Mouse (Mus musculus) lung, postnatal 25 days (tissue): ENCODE results near the gene Gm20388.

Experiments
- DNase-seq: peaks from one replicate; pipeline ENCODE4 v3.0.0; 2022; ENCODE audit warnings: low spot score

The Gm20388 gene

DNA sequence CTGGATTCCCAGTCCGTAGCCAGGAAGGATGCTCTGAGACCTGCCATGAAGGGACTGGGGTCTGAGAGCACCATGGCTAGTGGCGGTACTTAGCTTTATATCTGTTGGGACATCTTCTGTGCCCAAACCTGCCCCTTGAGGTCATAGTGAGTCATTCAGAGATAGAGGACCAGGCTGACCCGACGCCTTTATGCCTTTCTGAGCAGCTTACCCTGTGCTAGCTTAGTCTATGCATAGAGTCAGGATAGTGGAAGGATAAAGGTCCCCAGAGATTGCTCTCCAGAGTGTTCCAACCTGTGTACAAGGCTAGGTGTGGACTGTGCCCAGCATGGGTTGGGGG, 582.2 kb downstream of the Gm20388 start:
- no peak for DNase-seq

DNA sequence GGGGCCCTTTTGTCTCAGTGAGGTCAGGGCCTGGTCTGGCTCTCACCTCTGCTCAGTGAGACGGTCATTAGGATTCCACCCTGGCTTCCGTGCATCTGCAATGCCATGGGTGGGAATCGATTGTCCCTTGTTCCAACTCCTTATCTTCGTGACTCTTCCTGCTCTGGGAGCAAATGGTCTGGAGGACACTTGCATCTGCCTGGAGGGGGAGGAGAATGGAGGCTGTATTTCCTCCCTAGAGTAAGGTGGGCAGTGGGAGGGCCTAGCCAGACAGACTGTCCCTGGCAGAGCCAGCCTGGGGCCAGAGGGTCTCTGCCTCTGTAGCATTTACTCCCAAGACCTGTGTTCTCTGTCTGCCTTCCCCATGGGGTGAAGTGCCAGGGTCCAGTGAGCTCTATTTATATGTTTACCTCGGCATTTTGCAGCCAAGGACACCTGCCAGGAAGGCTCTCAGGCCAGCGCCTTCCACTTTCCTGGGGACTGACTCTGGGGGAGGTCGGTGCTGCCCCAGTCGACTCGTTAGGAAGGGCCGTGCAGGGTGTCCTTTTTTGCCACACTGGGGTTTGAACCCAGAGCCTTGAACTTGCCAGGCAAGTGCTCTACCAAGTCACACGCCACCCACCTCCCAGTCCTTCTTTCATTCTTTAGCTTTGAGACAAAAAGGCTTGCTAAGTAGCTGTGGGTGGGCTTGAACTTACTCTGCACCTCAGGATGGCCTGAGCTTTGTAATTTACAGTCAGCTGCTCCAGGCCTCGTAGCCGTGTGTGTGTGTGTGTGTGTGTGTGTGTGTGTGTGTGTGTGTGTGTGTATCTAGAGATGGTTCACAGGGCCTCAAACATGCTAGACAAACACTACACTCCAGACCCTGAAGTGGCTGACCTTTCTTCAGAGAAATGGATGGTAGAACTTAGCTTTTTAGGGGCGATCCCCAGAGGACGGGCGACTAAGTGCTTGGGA, 583.1 kb downstream of the Gm20388 start:
- no peak for DNase-seq

DNA sequence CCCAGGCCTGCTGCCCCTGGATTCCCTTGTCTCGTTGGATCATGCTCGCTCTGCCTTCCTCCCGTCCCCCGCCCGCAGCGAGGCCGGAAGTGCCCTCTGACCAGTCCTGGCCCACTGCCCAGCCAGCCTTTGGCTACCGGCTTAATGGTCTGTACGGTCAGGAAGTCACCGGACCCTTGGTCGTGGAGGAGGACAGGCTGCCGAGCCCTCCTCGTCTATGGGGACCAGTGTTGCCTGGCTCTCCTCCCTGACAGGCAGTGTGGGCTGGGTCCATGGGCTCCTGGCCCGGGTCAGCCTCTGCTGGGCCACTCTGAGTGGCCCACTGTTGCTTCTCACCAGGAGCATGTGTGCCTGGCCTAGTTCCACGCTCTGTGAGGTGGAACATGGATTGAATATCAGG, 584.3 kb downstream of the Gm20388 start:
- peak; percentile 79 for DNase-seq

DNA sequence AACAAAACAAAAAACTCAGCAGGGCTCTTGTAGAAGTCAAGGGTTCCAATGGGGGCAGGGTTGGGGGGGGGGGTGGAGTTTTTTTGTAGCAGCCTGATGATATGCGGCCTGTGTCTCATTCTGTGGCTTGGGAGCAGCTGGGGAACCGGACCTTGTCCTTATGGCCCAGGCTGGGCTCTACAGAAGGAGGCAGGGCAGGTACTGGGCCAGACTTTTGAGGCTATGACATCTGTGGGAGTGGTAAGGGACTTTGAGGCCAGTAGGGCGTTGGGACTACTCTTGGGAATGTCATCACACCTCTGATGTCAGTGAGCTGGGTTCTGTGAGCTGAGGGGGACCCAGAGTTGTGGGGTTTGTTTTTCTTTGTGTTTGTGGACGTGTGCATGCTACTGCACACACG, 584.8 kb downstream of the Gm20388 start:
- DNase-seq = no peak

DNA sequence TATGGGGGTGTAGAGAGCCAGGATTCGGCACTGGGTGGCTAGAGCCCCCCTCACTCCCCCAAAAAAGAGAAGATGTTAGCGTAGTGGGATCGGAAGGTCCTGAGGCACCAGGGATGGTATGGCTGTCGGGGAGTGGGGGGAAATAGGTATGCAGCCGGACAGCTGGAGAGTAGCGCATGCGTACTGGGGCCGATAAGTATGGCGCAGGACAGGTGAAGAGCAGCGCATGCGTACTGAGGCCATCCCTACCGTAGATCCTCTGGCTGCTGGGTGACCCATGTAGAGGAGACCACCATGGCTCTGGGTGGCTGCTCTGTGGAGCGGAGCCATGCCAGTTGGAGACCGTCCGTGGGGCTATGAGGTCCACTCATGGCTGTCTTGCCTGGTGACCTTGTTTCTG, 585.8 kb downstream of the Gm20388 start:
- DNase-seq = no peak

DNA sequence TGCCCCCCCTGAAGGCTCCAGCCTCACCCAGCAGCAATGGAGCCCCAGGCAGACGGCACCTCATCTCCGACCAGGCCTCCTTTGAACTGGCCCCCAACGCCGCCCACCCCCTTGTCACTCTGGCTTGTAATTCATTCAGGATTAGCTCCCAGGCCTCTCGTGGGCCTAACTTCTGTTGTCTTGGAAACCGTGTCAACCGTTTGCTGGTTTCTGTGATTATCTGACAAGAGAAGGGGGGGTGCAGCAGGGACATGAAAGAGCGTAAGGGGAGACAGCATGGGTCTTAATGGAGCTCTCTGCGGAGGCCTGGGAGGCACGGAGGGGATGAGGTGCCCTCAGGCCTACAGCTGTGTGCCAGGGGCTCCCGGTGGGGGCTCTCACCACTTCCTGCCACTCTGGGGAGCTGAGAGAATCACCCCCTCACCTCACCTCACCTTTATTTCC, 586.9 kb downstream of the Gm20388 start:
- no peak for DNase-seq

DNA sequence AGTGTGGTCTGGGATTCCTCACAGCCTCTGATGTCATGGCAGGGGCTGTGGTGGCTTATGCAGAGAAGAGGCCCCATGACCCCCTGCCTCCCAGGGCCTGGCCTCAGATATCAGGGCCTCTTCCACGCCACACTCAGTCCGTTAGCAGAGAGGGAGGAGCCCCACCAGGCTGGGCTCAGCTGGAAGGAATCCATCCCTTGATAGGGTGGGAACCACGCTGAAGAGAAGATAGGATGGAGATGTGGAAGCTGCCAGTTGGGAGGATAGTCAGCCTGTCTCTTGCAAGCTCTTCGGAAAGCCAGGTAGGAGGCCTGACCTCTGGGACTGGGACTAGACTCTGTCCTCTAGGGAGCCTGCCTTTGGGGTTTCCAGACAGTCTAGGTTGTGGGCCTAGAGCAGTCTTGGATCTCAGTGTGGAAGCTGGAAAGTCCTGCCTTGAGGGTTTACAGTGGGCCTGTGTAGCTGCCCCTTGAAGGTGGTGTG, 587.7 kb downstream of the Gm20388 start:
- no peak for DNase-seq

GRCm38 (mm10) chr8:120498926-120499605, 588.4 kb downstream of the Gm20388 start:
- DNase-seq = peak; percentile 76

DNA sequence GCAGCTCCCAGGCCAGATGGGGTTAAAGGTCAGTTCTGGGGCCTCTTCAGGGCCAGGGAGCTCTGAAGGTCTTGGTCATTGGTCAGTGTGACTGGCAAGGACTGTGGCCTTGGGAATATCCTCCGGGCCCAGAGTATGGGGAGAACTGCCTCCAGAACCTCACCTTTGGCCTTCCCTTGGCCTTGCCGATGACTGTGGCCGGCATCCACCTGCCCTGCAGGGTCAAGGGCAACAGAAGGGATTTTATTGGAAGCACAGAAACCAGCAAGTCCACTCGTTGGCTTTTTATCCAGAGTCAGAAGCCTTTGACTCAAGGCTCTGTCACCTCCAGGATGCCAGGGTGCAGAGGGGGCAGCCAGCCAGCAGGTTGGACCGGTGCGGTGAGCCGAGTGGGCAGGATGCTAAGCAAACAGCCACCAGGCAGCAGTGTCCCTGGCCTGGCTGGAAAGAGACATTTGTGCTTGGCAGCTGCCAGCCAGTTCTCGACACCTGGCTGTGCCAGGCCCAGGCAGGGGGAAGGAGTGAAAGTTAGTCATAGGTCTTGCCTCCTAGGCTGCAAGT, 590.1 kb downstream of the Gm20388 start:
- DNase-seq = peak; percentile 63

DNA sequence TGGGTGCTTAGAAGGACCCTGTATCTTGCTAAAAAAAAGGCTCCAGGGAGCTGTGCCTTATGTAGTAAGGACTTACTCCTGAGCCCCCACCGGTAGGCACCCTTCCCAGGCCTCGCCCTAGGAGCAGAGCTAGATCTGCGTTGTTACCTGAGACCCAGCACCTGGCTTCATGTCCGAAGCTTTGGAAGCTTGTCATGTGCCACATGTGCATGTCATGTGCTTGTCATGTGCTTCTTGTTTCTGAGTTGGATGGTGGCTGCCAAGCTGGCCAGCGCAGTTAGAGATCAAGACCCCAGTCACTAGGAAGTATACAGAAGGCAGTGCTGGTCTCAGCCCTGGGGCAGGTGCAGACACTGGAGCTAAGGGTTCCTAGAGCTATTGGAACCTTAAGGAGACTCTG, 590.8 kb downstream of the Gm20388 start:
- no peak for DNase-seq

DNA sequence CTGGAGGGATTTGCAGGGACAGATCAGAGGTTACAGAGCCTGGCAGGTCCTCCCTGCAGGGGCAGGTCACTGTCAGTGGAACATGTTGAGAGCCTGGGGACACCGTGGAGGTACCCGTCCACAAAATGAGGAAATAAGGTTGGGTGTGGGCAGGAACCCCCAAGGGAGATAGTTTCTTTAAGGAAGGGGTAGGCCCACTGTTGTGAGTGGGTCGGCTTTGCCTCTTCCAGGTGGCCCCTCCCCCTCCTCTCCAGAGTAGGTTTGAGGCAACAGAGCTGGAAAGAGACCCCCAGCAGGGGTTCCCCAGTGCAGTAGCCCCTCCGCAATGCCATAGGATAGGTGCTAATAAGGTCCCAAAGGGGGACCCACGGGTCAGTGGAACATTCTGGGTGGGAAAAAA, 591.8 kb downstream of the Gm20388 start:
- no peak for DNase-seq

DNA sequence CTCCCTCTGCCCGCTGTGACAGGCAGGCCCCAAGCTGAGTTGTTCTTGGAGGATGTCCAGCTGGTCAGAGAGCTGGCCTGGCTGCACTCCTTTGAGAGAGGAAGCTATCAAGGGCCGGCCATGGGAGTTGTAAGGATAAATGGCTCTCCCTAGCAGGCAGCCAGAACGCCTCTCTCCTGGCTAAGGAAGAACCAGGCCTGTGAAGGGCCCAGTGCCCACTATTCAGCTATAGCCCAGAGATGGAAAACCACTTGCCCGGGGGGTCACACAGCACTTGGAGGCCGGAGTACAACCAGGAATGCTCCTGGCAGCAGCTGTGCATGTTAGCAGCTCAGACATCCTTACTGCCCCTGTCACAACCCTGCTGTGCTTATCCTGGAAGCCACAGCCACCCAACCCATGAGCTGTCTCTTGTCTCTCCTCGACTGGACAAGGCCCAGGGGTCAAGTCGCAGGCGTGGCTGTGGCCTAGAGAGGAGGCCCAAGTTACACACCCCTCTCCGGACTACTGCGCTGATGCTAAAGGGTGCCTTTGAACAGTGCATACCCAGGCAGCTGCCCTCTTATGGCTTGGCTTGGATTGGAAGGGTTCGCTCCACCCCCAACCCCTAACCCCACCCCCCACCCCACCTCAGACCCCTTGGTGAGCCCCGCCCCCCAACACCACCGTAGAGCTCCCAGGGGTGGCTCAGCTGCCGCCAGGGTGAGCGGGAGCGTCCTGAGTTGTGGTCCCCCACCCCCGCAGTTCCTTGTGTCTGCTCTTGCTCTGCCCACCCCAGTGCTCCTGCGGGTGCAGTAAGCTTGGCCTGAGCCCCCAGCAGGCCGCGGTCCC, 593.8 kb downstream of the Gm20388 start:
- peak; percentile 81 for DNase-seq

DNA sequence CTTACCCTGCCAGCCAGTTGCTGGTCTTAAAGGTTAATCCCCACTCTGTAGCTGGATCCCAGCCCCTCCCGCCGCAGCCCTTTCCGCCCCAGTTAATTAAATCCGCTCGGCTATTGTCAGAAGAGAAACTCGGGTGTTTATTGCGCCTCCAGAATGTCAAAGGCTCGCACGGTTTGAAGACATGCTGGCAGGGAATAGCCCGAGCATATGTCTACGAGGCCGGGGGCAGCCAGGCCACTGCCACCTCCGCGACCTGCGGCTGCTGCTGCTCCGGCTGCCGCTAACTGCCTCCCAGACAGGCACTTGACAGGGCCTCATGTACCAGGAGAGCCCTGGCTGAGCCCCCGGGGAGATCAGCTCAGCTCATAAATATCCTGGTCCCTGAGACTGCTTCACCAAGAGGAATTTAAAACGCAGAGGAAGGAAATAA, 594.5 kb downstream of the Gm20388 start:
- no peak for DNase-seq

GRCm38 (mm10) chr8:120505619-120506310, 595.1 kb downstream of the Gm20388 start:
- DNase-seq = no peak

DNA sequence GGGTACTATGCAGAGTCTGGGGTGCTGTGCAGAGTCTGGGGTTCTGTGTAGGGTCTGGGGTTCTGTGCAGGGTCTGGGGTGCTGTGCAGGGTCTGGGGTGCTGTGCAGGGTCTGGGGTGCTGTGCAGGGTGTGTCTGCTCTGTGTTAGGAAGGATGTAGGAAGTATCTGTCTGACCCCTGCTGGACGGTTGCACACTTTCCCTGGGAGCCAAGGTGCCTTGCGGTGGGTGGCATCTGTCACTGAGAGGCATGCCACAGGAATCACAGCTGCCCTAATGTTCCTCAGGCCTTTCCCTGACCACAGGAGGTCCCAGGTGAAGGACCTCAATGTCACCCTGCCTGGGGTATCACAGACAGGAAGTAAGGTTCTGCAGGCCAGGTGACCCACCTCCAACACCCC, 595.9 kb downstream of the Gm20388 start:
- no peak for DNase-seq

DNA sequence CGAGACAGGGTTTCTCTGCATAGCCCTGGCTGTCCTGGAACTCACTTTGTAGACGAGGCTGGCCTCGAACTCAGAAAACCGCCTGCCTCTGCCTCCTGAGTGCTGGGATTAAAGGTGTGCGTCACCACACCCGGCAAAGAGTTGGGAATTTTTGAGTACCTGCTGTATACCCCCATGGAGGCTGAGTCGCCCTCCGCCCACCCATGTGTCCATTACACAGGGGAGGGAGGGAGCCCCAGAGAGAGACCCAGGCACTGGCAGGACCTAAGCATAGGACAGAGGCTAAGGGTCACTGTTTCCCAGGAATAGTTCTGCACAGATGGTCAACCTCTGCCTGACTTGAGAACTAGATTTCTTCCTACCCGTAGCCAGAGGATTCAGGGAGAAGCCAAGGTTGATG, 596.6 kb downstream of the Gm20388 start:
- DNase-seq = no peak

GRCm38 (mm10) chr8:120509136-120510034, 598.7 kb downstream of the Gm20388 start:
- DNase-seq = peak; percentile 29

- DNase-seq = no peak
These were observed 599.4 kb downstream of the Gm20388 start for GRCm38 (mm10) chr8:120510035-120510416.

DNA sequence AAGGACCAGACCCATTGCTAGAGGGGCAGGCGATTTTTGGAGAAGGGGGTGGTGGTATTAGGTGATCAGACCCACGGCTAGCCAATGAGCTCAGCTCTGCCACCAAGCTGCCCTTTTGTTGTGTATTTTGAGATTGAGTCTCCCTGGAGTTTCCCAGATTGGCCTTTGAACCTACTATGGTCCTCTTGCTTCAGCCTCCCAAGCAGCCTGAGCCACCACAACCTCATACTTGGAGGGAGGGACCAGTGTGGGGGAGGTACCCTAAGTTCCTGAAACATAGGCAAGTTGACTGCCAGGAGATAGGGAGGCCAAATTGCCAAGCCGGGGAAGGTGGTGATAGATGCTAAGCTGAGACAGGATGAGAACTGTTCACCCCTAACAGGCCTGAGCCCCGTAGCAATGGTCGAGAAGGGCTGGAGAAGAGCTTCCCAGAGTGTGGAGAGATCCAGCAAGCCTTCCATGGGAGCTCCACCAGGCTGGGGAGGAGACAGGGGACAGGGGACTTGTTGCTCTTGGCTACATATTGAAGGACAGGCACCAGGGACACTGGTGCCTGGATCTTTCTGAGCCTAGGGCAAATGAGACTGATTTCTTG, 600.3 kb downstream of the Gm20388 start:
- DNase-seq = no peak

GRCm38 (mm10) chr8:120511737-120512136, 601.1 kb downstream of the Gm20388 start:
- no peak for DNase-seq
